Mouse (Mus musculus): ENCODE measurements at regions not wholly inside any gene's neighbourhood (a gene's known extent, or its start where the extent isn't known, plus 50 kb on each side); places are given as distances from the start of the nearest gene placed in this dataset.

GRCm38 (mm10) chr1:113109706-113110105 lies 1245.0 kb upstream of the Dsel start:
- DNase-seq (ENCODE audit: low read depth): peak; percentile 27

- DNase-seq (ENCODE audit: low read depth): no peak
These were observed 1231.4 kb upstream of the Dsel start for GRCm38 (mm10) chr1:113096086-113096485.

- DNase-seq (ENCODE audit: low read depth): no peak
These were observed 1224.7 kb upstream of the Dsel start for GRCm38 (mm10) chr1:113089466-113089865.

Measured in NIH3T3 (cell line).